Mouse (Mus musculus) lung, embryonic 15.5 days (tissue): ENCODE results near the gene Fndc3a. TPM values are rescaled to one million over a fixed set of nuclear protein-coding genes. Genes with fewer than 3 reads are reported as not detected.

ENCODE experiments used
- ATAC-seq: fragments of 200-750 bp; cut with Nextera tagmentation; 2 replicates; pipeline ENCODE4 v1.8.0; 2017; ENCODE audit warnings: moderate number of reproducible peaks, borderline replicate concordance; ENCODE audit not compliant: low FRiP score, low TSS enrichment; ENCODE audit errors: extremely low read depth
- H3K27ac ChIP-seq: fragments of 300-500 bp; sonication (generic); 2 replicates; pipeline ENCODE4 v1.5.1; 2015; ENCODE audit warnings: moderate library complexity, mild to moderate bottlenecking, inconsistent platforms
- H3K27me3 ChIP-seq: fragments of 300-500 bp; sonication (generic); 2 replicates; pipeline ENCODE4 v1.6.1; 2015; ENCODE audit warnings: inconsistent platforms
- H3K36me3 ChIP-seq: fragments of 300-500 bp; sonication (generic); 2 replicates; pipeline ENCODE4 v1.6.1; 2015; ENCODE audit warnings: inconsistent platforms
- H3K4me1 ChIP-seq: fragments of 300-500 bp; sonication (generic); 2 replicates; pipeline ENCODE4 v1.6.1; 2015; ENCODE audit warnings: inconsistent platforms
- H3K4me2 ChIP-seq: fragments of 300-500 bp; sonication (generic); 2 replicates; pipeline ENCODE4 v1.6.1; 2015; ENCODE audit warnings: inconsistent platforms, mild to moderate bottlenecking, moderate library complexity
- H3K4me3 ChIP-seq: fragments of 300-500 bp; sonication (generic); 2 replicates; pipeline ENCODE4 v1.5.1; 2015; ENCODE audit warnings: mild to moderate bottlenecking, inconsistent platforms
- H3K9ac ChIP-seq: fragments of 300-500 bp; sonication (generic); 2 replicates; pipeline ENCODE4 v1.6.1; 2015; ENCODE audit warnings: inconsistent platforms
- H3K9me3 ChIP-seq: fragments of 300-500 bp; sonication (generic); 2 replicates; pipeline ENCODE4 v1.6.1; 2016; ENCODE audit warnings: inconsistent platforms
- WGBS: fragments of 180-500 bp; shearing (Covaris S2); methylation state at CpG from one replicate; pipeline ENCODE4 v1.1.7; 2015; 5-methylcytosine and 5-hydroxymethylcytosine counted together
- polyA plus RNA-seq: library from polyadenylated mRNA; unstranded; fragments of >200 nt; fragmentation: Nextera tagmentation; extraction: Ambion mirVana; gene quantifications from 2 replicates; pipeline ENCODE4 v1.2.1, GENCODE M21; 2015

Gene Fndc3a
- polyA plus RNA-seq, 1 experiment from 2014 or later = 34.0 TPM

GRCm38 (mm10) chr14:72649268-72649667 lies 60.5 kb downstream of the Fndc3a start:
- Histone ChIP-seq H3K4me1 (no peaks in the 10 kb centered on the region), H3K4me2 (no peak overlapping the region), H3K27ac (no peak overlapping the region), H3K4me3 (no peak overlapping the region), H3K36me3 (peaks cover 4% of the 10 kb centered on the region; the same call in 1 of the 2 replicates), H3K9me3 (no peaks in the 10 kb centered on the region), H3K27me3 (no peaks in the 10 kb centered on the region), H3K9ac (no peak overlapping the region)
- no peak for ATAC-seq

DNA sequence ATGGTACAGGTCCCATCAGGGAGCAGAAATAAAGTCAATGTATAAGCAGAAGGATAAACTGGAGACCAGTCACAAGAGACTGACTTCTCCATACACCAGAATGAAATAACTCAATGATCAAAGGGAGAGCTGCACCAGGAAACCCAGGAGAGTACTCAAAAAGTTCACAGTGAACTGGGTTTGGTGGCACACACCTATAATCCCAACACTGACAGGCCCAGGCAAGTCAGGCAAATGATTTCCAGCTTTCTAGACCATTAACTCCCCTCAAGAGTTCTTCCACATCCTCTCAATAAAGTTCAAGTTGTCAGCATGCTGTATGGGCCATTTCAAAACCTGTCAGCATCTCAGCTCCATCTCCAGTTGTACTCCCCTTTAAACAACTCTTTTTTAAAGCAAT lies 64.3 kb downstream of the Fndc3a start:
- no peak for ATAC-seq
- Histone ChIP-seq H3K9me3 (no peaks in the 10 kb centered on the region), H3K27ac (no peak overlapping the region), H3K4me1 (no peaks in the 10 kb centered on the region), H3K9ac (no peak overlapping the region), H3K4me2 (no peak overlapping the region), H3K27me3 (no peaks in the 10 kb centered on the region), H3K4me3 (no peak overlapping the region), H3K36me3 (peaks cover 8% of the 10 kb centered on the region; the same call in 1 of the 2 replicates)

DNA sequence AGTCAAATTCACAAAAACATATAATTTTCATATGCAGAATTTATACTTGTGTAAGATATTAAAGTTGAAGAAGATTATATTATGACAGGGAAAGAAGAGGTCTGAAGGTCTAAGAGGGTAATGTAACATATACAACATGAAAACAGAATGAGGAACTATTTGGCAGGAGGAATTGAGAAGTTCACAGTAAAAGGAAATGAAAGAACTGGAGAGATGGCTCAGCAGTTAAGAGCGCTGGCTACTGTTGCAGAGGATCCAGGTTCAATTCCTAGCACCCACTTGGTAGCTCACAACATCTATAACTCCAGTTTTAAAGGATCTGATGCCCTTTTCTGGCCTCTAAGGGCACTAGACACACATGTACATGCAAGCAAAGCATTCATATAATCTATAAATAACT lies 65.2 kb downstream of the Fndc3a start:
- no peak for ATAC-seq
- H3K4me3 ChIP-seq = no peak overlapping the region
- no peaks in the 10 kb centered on the region for H3K9me3 ChIP-seq
- H3K36me3 ChIP-seq = peaks cover 8% of the 10 kb centered on the region; the same call in 1 of the 2 replicates
- H3K27ac ChIP-seq = no peak overlapping the region
- no peak overlapping the region for H3K9ac ChIP-seq
- H3K27me3 ChIP-seq = no peaks in the 10 kb centered on the region
- H3K4me1 ChIP-seq = no peaks in the 10 kb centered on the region
- H3K4me2 ChIP-seq = no peak overlapping the region
- WGBS = 93% methylated on average over 1 of the region's 1 CpGs

GRCm38 (mm10) chr14:72638507-72638906 lies 71.3 kb downstream of the Fndc3a start:
- Histone ChIP-seq H3K27me3 (no peaks in the 10 kb centered on the region), H3K4me3 (no peak overlapping the region), H3K4me2 (no peak overlapping the region), H3K4me1 (no peaks in the 10 kb centered on the region), H3K36me3 (peaks cover 5% of the 10 kb centered on the region; the same call in 1 of the 2 replicates), H3K27ac (no peak overlapping the region), H3K9ac (no peak overlapping the region), H3K9me3 (no peaks in the 10 kb centered on the region)
- no peak for ATAC-seq
- 93% methylated on average over 6 of the region's 6 CpGs for WGBS

DNA sequence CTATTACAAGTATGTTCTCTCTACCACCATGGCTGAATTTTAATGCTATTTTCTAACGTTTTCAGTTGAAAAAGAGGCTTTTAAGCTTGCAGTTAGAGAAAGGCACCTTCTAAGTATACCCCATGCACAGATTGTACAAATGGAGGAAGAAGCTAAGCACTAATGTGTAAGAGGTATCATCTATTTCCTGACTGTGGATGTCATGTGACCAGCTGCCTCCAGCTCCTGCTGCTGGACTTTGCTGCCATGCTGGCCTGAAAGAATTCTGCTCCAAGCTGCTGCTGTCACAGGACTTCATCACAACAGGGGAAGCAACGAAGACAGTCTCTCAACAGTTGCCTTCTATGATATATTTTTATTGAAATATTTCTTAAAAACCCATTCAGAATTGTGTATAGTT lies 76.2 kb downstream of the Fndc3a start:
- H3K27me3 ChIP-seq = no peaks in the 10 kb centered on the region
- H3K4me2 ChIP-seq = no peak overlapping the region
- ATAC-seq = no peak
- H3K4me3 ChIP-seq = no peak overlapping the region
- H3K36me3 ChIP-seq = no peaks in the 10 kb centered on the region
- 72% methylated on average over 2 of the region's 2 CpGs for WGBS
- H3K9ac ChIP-seq = no peak overlapping the region
- no peaks in the 10 kb centered on the region for H3K9me3 ChIP-seq
- no peak overlapping the region for H3K27ac ChIP-seq
- no peaks in the 10 kb centered on the region for H3K4me1 ChIP-seq

- Histone ChIP-seq H3K9me3 (no peaks in the 10 kb centered on the region), H3K36me3 (no peaks in the 10 kb centered on the region), H3K27ac (no peak overlapping the region), H3K4me3 (no peak overlapping the region), H3K4me1 (no peaks in the 10 kb centered on the region), H3K4me2 (no peak overlapping the region), H3K9ac (no peak overlapping the region), H3K27me3 (no peaks in the 10 kb centered on the region)
- ATAC-seq = no peak
Observed at GRCm38 (mm10) chr14:72625411-72625810, 84.4 kb downstream of the Fndc3a start.

DNA sequence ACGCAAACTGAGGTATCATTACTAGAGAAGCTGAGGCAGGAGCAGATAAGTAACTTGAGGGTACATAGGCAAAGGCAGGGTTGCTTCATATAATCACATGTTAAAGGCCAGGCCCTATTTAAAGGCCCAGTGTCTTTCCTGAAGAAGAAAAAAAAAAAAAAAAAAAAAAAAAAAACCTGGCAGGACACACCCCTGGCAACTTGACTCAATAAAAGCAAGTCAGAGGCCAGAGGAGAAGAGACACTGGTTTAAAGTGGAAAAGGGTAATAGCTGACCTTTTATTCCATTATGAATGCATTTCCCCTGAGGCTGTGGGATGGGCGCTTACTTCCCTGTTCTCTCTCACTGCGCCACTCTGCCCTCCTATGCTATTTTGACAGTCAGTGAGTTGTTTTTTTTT lies 105.7 kb downstream of the Fndc3a start:
- peaks cover 12% of the 10 kb centered on the region for H3K4me1 ChIP-seq
- no peak overlapping the region for H3K4me2 ChIP-seq
- no peak overlapping the region for H3K4me3 ChIP-seq
- H3K36me3 ChIP-seq = no peaks in the 10 kb centered on the region
- ATAC-seq = no peak
- H3K9ac ChIP-seq = no peak overlapping the region
- H3K27me3 ChIP-seq = no peaks in the 10 kb centered on the region
- H3K9me3 ChIP-seq = no peaks in the 10 kb centered on the region
- 88% methylated on average over 3 of the region's 3 CpGs for WGBS
- H3K27ac ChIP-seq = no peak overlapping the region

DNA sequence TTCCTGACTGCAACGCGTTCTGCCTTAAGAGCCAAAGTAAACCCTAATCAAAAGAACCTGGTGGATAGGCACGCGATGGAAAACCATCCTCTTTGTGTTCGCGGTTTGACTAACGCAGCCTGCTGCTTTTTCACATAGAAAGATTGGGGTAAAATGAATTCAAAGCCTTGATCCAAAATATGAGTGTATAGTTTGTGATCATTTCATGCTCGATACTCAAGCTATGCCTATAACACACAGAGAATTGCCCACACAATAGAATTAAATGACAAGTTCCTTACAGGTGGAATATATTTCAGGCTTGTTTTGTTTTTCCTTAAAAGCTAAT lies 106.6 kb downstream of the Fndc3a start:
- H3K36me3 ChIP-seq = no peaks in the 10 kb centered on the region; the same call in 1 of the 2 replicates
- H3K4me3 ChIP-seq = peak overlapping the region; percentile 55
- H3K4me2 ChIP-seq = peak overlapping the region; percentile 54
- H3K9me3 ChIP-seq = no peaks in the 10 kb centered on the region
- ATAC-seq = peak; percentile 46; the same call in 1 of the 2 replicates
- under 1% methylated on average over 8 of the region's 8 CpGs for WGBS
- peak overlapping the region; percentile 83 for H3K27ac ChIP-seq
- no peaks in the 10 kb centered on the region for H3K27me3 ChIP-seq
- peaks cover 12% of the 10 kb centered on the region for H3K4me1 ChIP-seq
- H3K9ac ChIP-seq = peak overlapping the region; percentile 57

DNA sequence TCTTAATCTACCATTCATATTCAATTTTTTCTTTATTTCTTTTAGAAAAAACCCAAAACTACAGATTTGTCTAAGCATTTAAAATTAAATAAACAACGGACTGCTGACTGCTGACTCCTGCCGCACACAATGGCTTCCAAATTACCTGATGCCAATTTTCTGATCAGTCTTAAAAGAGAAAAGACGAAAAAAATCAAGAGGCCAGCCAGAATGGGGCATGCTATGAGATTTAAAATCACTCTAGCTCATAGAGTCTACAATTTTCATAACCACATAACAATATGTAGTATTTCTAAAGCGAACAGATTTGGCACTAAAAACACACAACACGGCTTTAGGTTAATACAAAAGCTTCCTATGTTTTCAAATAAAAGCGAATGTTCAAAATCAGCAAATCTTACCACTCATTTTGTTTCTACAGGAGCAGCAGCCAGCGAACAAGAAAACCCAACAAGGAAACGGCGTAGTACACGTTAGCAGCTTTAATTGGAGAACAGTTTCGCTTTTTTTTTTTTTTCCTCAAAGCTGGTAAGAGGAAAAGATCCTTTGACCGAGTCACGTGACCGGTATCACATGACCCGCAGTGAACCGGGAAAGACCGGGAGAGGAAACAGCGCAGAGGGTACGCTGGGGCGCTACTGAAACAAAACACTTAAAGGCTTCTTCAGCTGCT lies 107.1 kb downstream of the Fndc3a start:
- H3K27ac ChIP-seq = peak overlapping the region; percentile 83
- WGBS = 1% methylated on average over 20 of the region's 20 CpGs
- peak overlapping the region; percentile 55 for H3K4me3 ChIP-seq
- H3K9ac ChIP-seq = peak overlapping the region; percentile 57
- ATAC-seq = peak; percentile 93
- H3K4me1 ChIP-seq = peaks cover 12% of the 10 kb centered on the region
- H3K4me2 ChIP-seq = peak overlapping the region; percentile 54
- peaks cover 4% of the 10 kb centered on the region; the same call in 1 of the 2 replicates for H3K36me3 ChIP-seq
- H3K27me3 ChIP-seq = no peaks in the 10 kb centered on the region
- H3K9me3 ChIP-seq = no peaks in the 10 kb centered on the region

DNA sequence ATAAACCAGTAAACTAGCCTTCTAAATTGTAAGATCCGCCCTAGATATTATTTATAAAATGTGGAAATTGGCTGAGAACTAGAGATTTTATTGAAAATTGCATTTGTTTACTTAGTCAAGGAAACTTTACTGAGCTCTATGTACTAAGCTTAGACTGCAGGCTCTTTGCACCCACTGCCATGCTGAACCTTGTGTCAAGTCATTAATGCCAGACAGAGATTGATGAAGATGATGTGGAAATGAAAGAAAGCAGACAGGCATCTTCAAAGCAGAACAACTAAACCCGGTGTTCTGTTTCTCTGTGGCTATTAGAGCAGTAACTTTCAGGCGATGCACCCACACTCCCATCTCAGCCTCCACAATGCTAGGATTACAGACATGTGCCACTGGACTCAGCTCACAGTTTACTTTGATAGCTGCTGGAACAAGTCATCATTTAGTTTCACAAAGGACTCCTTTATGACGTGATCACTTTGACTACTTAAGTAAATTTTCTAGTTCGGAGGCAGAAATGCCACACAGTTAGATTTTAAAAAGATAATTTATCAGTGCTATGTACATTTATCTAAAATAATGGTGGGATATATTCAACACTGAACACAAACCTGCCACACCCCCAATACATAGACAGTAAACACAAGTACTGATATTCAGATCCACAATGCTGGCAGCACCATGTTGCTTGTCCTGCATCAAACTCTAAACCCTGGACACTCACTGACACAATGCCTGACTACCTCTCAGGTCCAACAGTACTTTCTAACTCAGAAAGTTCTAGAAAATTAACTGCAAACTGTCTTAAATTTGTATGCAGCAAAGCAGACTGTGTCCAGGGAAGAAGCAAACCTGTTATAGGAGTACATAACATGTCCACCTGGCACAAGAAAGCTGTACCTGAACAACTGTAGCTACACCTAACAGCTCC lies 108.2 kb downstream of the Fndc3a start:
- peak overlapping the region; percentile 15; the same call in 1 of the 2 replicates for H3K9ac ChIP-seq
- peaks cover 12% of the 10 kb centered on the region for H3K4me1 ChIP-seq
- peaks cover 6% of the 10 kb centered on the region; the same call in 1 of the 2 replicates for H3K36me3 ChIP-seq
- peak overlapping the region; percentile 54 for H3K4me2 ChIP-seq
- no peaks in the 10 kb centered on the region for H3K9me3 ChIP-seq
- H3K4me3 ChIP-seq = peak overlapping the region; percentile 55
- ATAC-seq = no peak
- WGBS = 38% methylated on average over 5 of the region's 5 CpGs
- no peaks in the 10 kb centered on the region for H3K27me3 ChIP-seq
- no peak overlapping the region for H3K27ac ChIP-seq

DNA sequence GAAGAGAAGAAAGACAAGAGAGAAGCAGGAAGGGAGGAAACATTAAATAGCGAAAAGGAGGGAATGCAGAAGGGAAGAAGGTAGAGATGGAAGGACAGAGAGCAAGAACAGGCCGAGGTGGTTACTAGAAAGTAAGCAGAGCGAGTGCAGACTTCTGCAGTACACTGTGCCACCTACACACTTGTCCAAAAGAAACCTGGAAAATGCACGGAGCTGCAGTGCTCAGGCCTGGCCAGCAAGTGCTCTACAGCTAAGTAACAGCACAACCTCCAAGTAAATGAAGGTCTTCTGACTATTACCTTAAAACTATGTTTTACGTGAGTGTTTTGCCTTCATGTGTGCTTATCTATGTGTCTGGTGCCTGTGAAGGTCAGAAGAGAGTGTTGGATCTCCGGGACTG lies 109.4 kb downstream of the Fndc3a start:
- Histone ChIP-seq H3K27ac (no peak overlapping the region), H3K9me3 (no peaks in the 10 kb centered on the region), H3K9ac (no peak overlapping the region), H3K27me3 (no peaks in the 10 kb centered on the region), H3K36me3 (peaks cover 10% of the 10 kb centered on the region; the same call in 1 of the 2 replicates), H3K4me2 (no peak overlapping the region), H3K4me1 (peaks cover 12% of the 10 kb centered on the region), H3K4me3 (no peak overlapping the region)
- no peak for ATAC-seq
- WGBS = 81% methylated on average over 6 of the region's 6 CpGs
